Mouse (Mus musculus): Measurements from ENCODE around the gene Egfl7. TPM values are rescaled to one million over a fixed set of nuclear protein-coding genes. Genes with fewer than 3 reads are reported as not detected.
A peak's percentile ranks its signal among the peaks of the same experiment; 100 is the strongest.

Egfl7 gene
- polyA plus RNA-seq, 1 experiment: 13.7 TPM

DNA sequence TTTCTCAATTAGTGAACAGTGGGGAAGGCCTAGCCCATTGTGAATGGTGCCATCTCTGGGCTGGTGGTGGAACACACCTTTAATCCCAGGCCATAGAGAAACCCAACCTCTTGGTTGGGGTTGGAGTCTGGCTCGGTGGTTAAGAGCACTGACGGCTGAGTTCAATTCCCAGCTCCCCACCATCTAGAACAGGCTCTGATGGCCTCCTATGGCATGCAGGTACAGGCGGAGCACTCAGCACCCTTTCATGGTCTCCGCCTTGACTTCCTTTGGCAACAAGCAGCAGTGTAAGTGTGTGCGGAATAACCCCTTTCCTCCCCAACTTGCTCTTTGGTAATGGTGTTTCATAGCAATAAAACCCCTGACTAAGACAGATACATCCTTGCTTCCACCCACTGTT is 58.8 kb downstream of the Egfl7 start:
- H3K4me1 ChIP-seq (ENCODE audit: control insufficient read depth, insufficient read depth, low read length): peaks cover 15% of the 10 kb centered on the region; the same call in 1 of the 2 replicates
- TF ChIP-seq POLR2A (IDR thresholded peaks at IDR 0.05; ENCODE audit: low read depth, low read length) (no peak), CTCF (IDR thresholded peaks at IDR 0.05; ENCODE audit: borderline replicate concordance, insufficient read depth, low read length) (no peak)
- peak overlapping the region; percentile 98 for H3K4me3 ChIP-seq (ENCODE audit: insufficient read depth, low read length)
- H3K27ac ChIP-seq (ENCODE audit: insufficient read depth, low read length): no peak overlapping the region

GRCm38 (mm10) chr2:26639083-26639482 is 59.3 kb downstream of the Egfl7 start:
- Histone ChIP-seq H3K4me3 (ENCODE audit: insufficient read depth, low read length) (peak overlapping the region; percentile 98), H3K27ac (ENCODE audit: insufficient read depth, low read length) (no peak overlapping the region), H3K4me1 (ENCODE audit: control insufficient read depth, insufficient read depth, low read length) (peaks cover 15% of the 10 kb centered on the region; the same call in 1 of the 2 replicates)
- TF ChIP-seq CTCF (IDR thresholded peaks at IDR 0.05; ENCODE audit: borderline replicate concordance, insufficient read depth, low read length) (peak; percentile 65; the same call in 1 of the 2 replicates), POLR2A (IDR thresholded peaks at IDR 0.05; ENCODE audit: low read depth, low read length) (peak; percentile 47)

GRCm38 (mm10) chr2:26639838-26640830 is 60.3 kb downstream of the Egfl7 start:
- peaks cover 15% of the 10 kb centered on the region; the same call in 1 of the 2 replicates for H3K4me1 ChIP-seq (ENCODE audit: control insufficient read depth, insufficient read depth, low read length)
- peak overlapping the region; percentile 97 for H3K27ac ChIP-seq (ENCODE audit: insufficient read depth, low read length)
- H3K4me3 ChIP-seq (ENCODE audit: insufficient read depth, low read length): peak overlapping the region; percentile 98
- TF ChIP-seq CTCF (IDR thresholded peaks at IDR 0.05; ENCODE audit: borderline replicate concordance, insufficient read depth, low read length) (peak; percentile 64; the same call in 1 of the 2 replicates), POLR2A (IDR thresholded peaks at IDR 0.05; ENCODE audit: low read depth, low read length) (peak; percentile 98)

- H3K27ac ChIP-seq (ENCODE audit: insufficient read depth, low read length): peak overlapping the region; percentile 97
Observed at GRCm38 (mm10) chr2:26641006-26641647, 61.3 kb downstream of the Egfl7 start.

More at GRCm38 (mm10) chr2:26641006-26641647, 61.3 kb downstream of the Egfl7 start:
- TF ChIP-seq CTCF (IDR thresholded peaks at IDR 0.05; ENCODE audit: borderline replicate concordance, insufficient read depth, low read length) (no peak), POLR2A (IDR thresholded peaks at IDR 0.05; ENCODE audit: low read depth, low read length) (no peak)
- H3K4me1 ChIP-seq (ENCODE audit: control insufficient read depth, insufficient read depth, low read length): peaks cover 15% of the 10 kb centered on the region; the same call in 1 of the 2 replicates
- no peak overlapping the region for H3K4me3 ChIP-seq (ENCODE audit: insufficient read depth, low read length)

Other genes with a start within 250 kb of the Egfl7 start
- 18.2 and 21.2 TPM in 2 replicates for gene Dnlz, start 227.9 kb upstream of the Egfl7 start, polyA plus RNA-seq (2011; ENCODE audit: insufficient read length, low read depth, missing spikeins)
- gene Card9, start 219.1 kb upstream of the Egfl7 start, polyA plus RNA-seq (2011; ENCODE audit: insufficient read length, low read depth, missing spikeins): not detected in 2 replicates
- gene Snapc4, start 199.4 kb upstream of the Egfl7 start, polyA plus RNA-seq (2011; ENCODE audit: insufficient read length, low read depth, missing spikeins): 17.2 and 27.4 TPM in 2 replicates
- gene Entr1, start 190.7 kb upstream of the Egfl7 start, polyA plus RNA-seq (2011; ENCODE audit: insufficient read length, low read depth, missing spikeins): 75.7 and 76.1 TPM in 2 replicates
- gene Pmpca, start 190.7 kb upstream of the Egfl7 start, polyA plus RNA-seq (2011; ENCODE audit: insufficient read length, low read depth, missing spikeins): 100 and 101 TPM in 2 replicates
- 11.6 and 17.1 TPM in 2 replicates for gene Inpp5e, start 170.8 kb upstream of the Egfl7 start, polyA plus RNA-seq (2011; ENCODE audit: insufficient read length, low read depth, missing spikeins)
- 59.4 and 70.1 TPM in 2 replicates for gene Sec16a, start 134.8 kb upstream of the Egfl7 start, polyA plus RNA-seq (2011; ENCODE audit: insufficient read length, low read depth, missing spikeins)
- 19.2 and 24.3 TPM in 2 replicates for gene Notch1, start 63.4 kb upstream of the Egfl7 start, polyA plus RNA-seq (2011; ENCODE audit: insufficient read length, low read depth, missing spikeins)
- not detected in 2 replicates for gene Gm20532, start 6.6 kb downstream of the Egfl7 start, polyA plus RNA-seq (2011; ENCODE audit: insufficient read length, low read depth, missing spikeins)
- 21.4 and 22.4 TPM in 2 replicates for gene Agpat2, start 24.4 kb downstream of the Egfl7 start, polyA plus RNA-seq (2011; ENCODE audit: insufficient read length, low read depth, missing spikeins)
- gene Fam69b, start 48.4 kb downstream of the Egfl7 start, polyA plus RNA-seq (2011; ENCODE audit: insufficient read length, low read depth, missing spikeins): 12.0 and 16.3 TPM in 2 replicates
- gene Lcn4, start 91.3 kb downstream of the Egfl7 start, polyA plus RNA-seq (2011; ENCODE audit: insufficient read length, low read depth, missing spikeins): not detected in 2 replicates